Mouse (Mus musculus) activated CD4-positive, CD25-positive, alpha-beta regulatory T cell, adult 4 months (primary cell): ENCODE data around the gene Ndufa6. TPM values are rescaled to one million over a fixed set of nuclear protein-coding genes. Genes with fewer than 3 reads are reported as not detected.

Experiments
- ATAC-seq: one replicate; pipeline ENCODE4 v1.8.0; 2017
- polyA plus RNA-seq, 2 experiments: library from polyadenylated mRNA; unstranded; fragments of 100-300 nt; shearing (Covaris generic); gene quantifications; one replicate each; pipeline ENCODE4 v1.2.1; 2017

Ndufa6 gene
- polyA plus RNA-seq, 2 experiments from 2014 or later: 486 to 595 TPM

GRCm38 (mm10) chr15:82340414-82341035 is 13.6 kb downstream of the Ndufa6 start:
- no peak for ATAC-seq

DNA sequence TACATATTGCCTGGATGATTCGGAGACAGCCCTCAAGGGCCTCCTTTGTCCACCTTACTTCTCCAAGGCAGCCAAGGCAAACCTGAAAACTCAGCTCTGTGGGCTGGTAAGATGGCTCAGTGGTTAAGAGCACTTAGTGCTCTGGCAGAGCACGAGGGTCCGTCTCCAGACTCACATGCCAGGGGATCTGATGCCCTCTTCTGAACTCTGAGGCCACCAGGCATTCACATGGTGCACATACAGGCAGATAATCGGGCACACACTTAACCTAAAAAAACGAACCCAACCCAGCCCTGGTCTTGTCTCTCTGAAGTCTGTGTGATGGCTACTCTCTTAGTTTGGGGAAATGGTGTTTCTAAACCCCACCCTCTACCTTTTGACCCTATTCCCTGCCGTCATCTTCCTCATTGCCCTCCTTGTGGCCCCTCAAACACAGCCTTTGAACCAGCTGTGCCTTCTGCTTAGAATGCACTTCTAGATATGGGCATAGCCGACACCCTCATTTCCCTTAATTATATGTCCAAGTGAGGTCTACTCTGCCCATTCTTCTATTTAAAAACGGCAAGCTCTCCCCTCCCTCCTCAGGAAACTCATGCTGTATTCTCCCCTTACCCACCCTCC is 14.4 kb downstream of the Ndufa6 start:
- ATAC-seq: no peak

GRCm38 (mm10) chr15:82339150-82339549 is 15.0 kb downstream of the Ndufa6 start:
- no peak for ATAC-seq

DNA sequence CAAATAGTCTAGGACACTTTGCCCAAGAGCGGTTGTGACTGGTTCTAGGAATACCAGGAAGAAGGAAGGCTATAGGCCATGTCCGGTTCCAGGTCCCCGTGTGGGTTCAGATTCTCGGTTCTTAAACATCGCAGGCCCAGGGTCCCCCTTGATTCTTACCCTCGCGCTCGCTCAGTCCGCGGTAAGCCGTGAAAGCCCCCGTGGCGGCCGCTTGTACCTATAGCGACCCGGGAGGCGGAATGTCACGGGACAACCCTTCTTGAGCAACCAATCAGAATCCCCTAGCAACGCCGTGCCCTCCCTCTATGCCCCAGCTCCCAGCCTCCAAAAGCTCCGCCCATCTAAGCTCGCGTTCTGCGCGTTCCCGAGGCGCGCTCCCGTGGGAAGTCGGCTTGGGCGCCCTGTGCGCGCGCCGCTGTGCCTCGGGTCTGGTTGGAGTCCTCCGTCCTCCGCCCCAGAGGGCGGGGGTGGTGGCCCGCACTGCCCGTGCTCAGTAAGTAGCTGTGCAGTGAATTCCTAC is 15.5 kb downstream of the Ndufa6 start, which contains the start of the genes Naga, Pheta2 and Smdt1:
Naga (minus strand) TSS at position 333 of the 520 bp plus-strand sequence.
Pheta2 (plus strand) TSS at position 350 of the 520 bp plus-strand sequence.
Smdt1 (plus strand) TSS at position 367 of the 520 bp plus-strand sequence.
- ATAC-seq: peak; percentile 94

GRCm38 (mm10) chr15:82337875-82338274 is 16.2 kb downstream of the Ndufa6 start:
- ATAC-seq: no peak

DNA sequence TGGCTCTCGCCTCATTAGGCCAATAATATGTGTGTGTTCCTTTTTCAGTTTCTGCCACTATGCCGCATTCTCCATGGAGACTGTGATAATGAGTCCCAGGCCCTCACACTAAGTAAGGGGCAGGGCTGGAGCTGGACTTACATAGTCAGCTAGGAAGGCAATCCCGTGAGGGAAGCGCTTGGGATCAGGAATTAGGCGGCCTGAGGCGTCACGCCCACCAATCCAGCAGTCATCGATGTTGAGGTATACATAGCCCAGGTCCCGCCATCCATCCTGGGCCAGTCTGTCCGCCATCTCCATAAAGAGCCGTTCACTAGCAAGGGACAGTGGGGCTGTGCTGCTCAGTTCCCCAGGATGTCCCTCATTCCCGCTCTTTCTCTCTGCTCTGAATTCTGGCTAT is 17.5 kb downstream of the Ndufa6 start:
- no peak for ATAC-seq

- ATAC-seq: no peak
Observed at GRCm38 (mm10) chr15:82335194-82335593, 18.9 kb downstream of the Ndufa6 start.

- no peak for ATAC-seq
Observed at GRCm38 (mm10) chr15:82325382-82325781, 28.7 kb downstream of the Ndufa6 start.

DNA sequence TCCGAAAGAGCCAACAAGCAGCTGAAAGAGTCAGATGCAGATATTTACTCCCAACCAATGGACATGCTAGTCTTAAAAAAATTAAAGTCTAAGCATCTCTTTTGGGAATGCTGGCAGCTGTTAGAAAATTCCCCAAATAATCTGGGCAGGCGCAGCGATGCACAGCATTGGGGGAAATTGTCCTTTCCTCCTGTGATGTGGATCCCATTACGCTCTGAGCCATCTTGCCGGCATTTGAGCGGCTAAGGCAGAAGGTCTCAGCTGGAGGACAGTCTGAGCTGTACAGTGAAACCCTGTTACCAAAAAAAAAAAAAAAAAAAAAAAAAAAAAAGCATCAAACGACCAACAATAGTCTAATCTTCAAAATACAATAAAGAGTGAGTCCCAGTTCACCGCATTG is 31.9 kb downstream of the Ndufa6 start:
- ATAC-seq: no peak

- no peak for ATAC-seq
Observed at GRCm38 (mm10) chr15:82319613-82320012, 34.5 kb downstream of the Ndufa6 start.

DNA sequence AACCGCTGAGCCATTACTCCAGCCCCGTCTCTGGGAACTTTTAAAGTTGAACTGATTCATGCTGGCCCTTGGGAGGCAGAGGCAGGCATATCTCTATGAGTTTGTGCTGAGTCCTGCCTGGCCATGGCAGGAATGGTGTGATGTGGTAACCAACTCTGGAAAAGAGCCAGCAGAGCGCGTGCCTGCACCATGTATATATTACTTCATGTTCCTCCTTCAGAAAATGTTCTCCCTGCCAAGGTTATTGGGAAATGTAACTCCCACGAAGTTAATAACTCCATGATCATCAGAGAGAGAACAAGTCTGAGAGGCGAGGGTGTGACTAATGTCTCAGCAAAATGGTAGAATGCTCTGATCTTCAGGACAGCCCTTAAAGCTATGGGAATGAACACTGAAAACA is 36.3 kb downstream of the Ndufa6 start:
- no peak for ATAC-seq

GRCm38 (mm10) chr15:82308416-82308815 is 45.7 kb downstream of the Ndufa6 start:
- ATAC-seq: no peak

DNA sequence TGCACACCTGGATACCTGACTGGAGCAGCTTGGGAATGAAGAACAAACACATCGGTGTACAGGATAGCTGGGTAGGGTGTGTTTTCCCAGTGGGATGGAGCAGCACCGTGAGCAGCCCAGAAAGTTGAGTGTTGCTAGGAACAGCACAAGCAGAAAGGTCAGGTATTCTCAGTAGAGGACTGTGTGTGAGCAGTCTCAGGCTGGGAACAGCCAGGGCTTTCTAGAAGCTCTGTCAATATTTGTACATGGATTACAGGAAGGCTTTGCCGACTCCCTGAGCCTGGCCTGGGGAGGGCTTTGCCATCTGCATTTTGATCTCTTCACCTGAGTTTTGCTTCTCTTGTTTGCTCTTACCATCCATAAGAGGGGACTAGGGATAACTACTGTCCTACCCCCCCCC is 47.0 kb downstream of the Ndufa6 start:
- no peak for ATAC-seq

Other genes with a start within 250 kb of the Ndufa6 start
- gene Ccdc134, start 226.4 kb downstream of the Ndufa6 start, polyA plus RNA-seq: 10 to 100 TPM; 23.4 to 28.1 TPM
- 10 to 100 TPM; 32.6 to 51.4 TPM for gene Srebf2, start 207.1 kb downstream of the Ndufa6 start, polyA plus RNA-seq
- gene Shisa8, start 141.5 kb downstream of the Ndufa6 start, polyA plus RNA-seq: not detected
- gene Tnfrsf13c, start 130.0 kb downstream of the Ndufa6 start, polyA plus RNA-seq: 10 to 100 TPM in 1 of 2 experiments, 1 to 10 TPM in 1; 2.5 to 10.9 TPM
- 10 to 100 TPM; 21.6 to 34.7 TPM for gene Cenpm, start 109.6 kb downstream of the Ndufa6 start, polyA plus RNA-seq
- not detected for gene 1500009C09Rik, start 101.9 kb downstream of the Ndufa6 start, polyA plus RNA-seq
- gene Sept3, start 79.4 kb downstream of the Ndufa6 start, polyA plus RNA-seq: not detected
- gene Wbp2nl, start 55.4 kb downstream of the Ndufa6 start, polyA plus RNA-seq: not detected
- 10 to 100 TPM; 44.2 to 63.7 TPM for gene Naga, start 15.4 kb downstream of the Ndufa6 start, polyA plus RNA-seq
- 1 to 10 TPM; 5.3 to 5.8 TPM for gene Pheta2, start 15.4 kb downstream of the Ndufa6 start, polyA plus RNA-seq
- 100 to 1,000 TPM; 132 to 140 TPM for gene Smdt1, start 15.4 kb downstream of the Ndufa6 start, polyA plus RNA-seq
- 1 to 10 TPM; 3.6 to 6.5 TPM for gene Cyp2d22, start 25.9 kb upstream of the Ndufa6 start, polyA plus RNA-seq
- gene Cyp2d11, start 39.7 kb upstream of the Ndufa6 start, polyA plus RNA-seq: not detected
- gene Cyp2d10, start 52.9 kb upstream of the Ndufa6 start, polyA plus RNA-seq: not detected
- not detected for gene Cyp2d9, start 79.1 kb upstream of the Ndufa6 start, polyA plus RNA-seq
- not detected for gene Cyp2d12, start 200.8 kb upstream of the Ndufa6 start, polyA plus RNA-seq